Mouse (Mus musculus) megakaryocyte, embryonic 14.5 days (primary cell): ENCODE measurements around the gene Nostrin.

ENCODE experiments used
- FLI1 ChIP-seq: IDR thresholded peaks from 2 replicates; pipeline ENCODE4 v1.6.1; 2012; ENCODE audit warnings: low read length, inconsistent platforms, mixed read lengths
- GATA1 ChIP-seq: IDR thresholded peaks from 3 replicates; pipeline ENCODE4 v1.6.1; 2012; ENCODE audit warnings: mixed read lengths, low read length, inconsistent platforms, borderline replicate concordance

GRCm38 (mm10) chr2:69109710-69110109 lies 25.9 kb upstream of the Nostrin start:
- TF ChIP-seq GATA1 (no peak), FLI1 (no peak)
